8 mouse cellular contexts compared by ENCODE assay signal in genomic region chr14:45049689-45050418, GRCm38 (mm10).
A peak's percentile ranks its signal among the peaks of the same experiment; 100 is the strongest.
DNase-seq lines count a peak whose midpoint lies in the region; ATAC-seq and TF ChIP-seq lines count a peak whose summit lies in the region.

No protein-coding gene starts in this region.

- no peak for ATAC-seq in embryonic facial prominence, embryonic 14.5 days (ENCODE audit: low read depth)
- ATAC-seq in kidney, embryonic 16.5 days (ENCODE audit: low FRiP score, low TSS enrichment) = peak; percentile 27; the same call in 1 of the 2 replicates
- ATAC-seq in lung, embryonic 15.5 days (ENCODE audit: borderline replicate concordance, extremely low read depth, low FRiP score, low TSS enrichment) = peak; percentile 95
- no peak for ATAC-seq in midbrain, postnatal 0 days (ENCODE audit: low FRiP score)

- 36% methylated on average over 7 of the region's 7 CpGs for WGBS in lung, adult 2 months
- 60% methylated on average over 7 of the region's 7 CpGs for WGBS in embryonic facial prominence, embryonic 14.5 days
- 47% methylated on average over 7 of the region's 7 CpGs for WGBS in kidney, embryonic 16.5 days
- WGBS in lung, embryonic 15.5 days = 39% methylated on average over 7 of the region's 7 CpGs
- 79% methylated on average over 7 of the region's 7 CpGs for WGBS in midbrain, postnatal 0 days

- H3K36me3 ChIP-seq in embryonic facial prominence, embryonic 14.5 days (ENCODE audit: control insufficient read depth, insufficient read depth, low read length) = no peaks in the 10 kb centered on the region
- no peaks in the 10 kb centered on the region for H3K36me3 ChIP-seq in kidney, embryonic 16.5 days (ENCODE audit: insufficient read depth, low read length)
- H3K36me3 ChIP-seq in lung, embryonic 15.5 days = no peaks in the 10 kb centered on the region
- H3K36me3 ChIP-seq in midbrain, postnatal 0 days (ENCODE audit: insufficient read depth, low read length) = no peaks in the 10 kb centered on the region

- H3K4me2 ChIP-seq in embryonic facial prominence, embryonic 14.5 days (ENCODE audit: low read depth, low read length) = no peak overlapping the region
- H3K4me2 ChIP-seq in kidney, embryonic 16.5 days (replicated peaks; ENCODE audit: low read depth, low read length) = no peak overlapping the region
- H3K4me2 ChIP-seq in lung, embryonic 15.5 days = no peak overlapping the region
- no peak overlapping the region for H3K4me2 ChIP-seq in midbrain, postnatal 0 days (ENCODE audit: low read depth, low read length, poor library complexity, severe bottlenecking)

- TF ChIP-seq POLR2A in lung, adult 2 months (IDR thresholded peaks at IDR 0.05; ENCODE audit: borderline replicate concordance, extremely low read depth, low read depth, low read length) = no peak

- peak overlapping the region; percentile 39; the same call in 1 of the 2 replicates for H3K27ac ChIP-seq in embryonic facial prominence, embryonic 14.5 days (replicated peaks; ENCODE audit: low read depth, low read length)
- peak overlapping the region; percentile 56 for H3K27ac ChIP-seq in kidney, embryonic 16.5 days (ENCODE audit: low read length)
- H3K27ac ChIP-seq in lung, embryonic 15.5 days = peak overlapping the region; percentile 84
- no peak overlapping the region for H3K27ac ChIP-seq in midbrain, postnatal 0 days (ENCODE audit: low read depth, low read length)

- no peaks in the 10 kb centered on the region for H3K27me3 ChIP-seq in embryonic facial prominence, embryonic 14.5 days (replicated peaks; ENCODE audit: control insufficient read depth, insufficient read depth, low read length)
- H3K27me3 ChIP-seq in kidney, embryonic 16.5 days (ENCODE audit: insufficient read depth, low read length) = no peaks in the 10 kb centered on the region
- no peaks in the 10 kb centered on the region for H3K27me3 ChIP-seq in lung, embryonic 15.5 days
- no peaks in the 10 kb centered on the region for H3K27me3 ChIP-seq in midbrain, postnatal 0 days (ENCODE audit: insufficient read depth, low read length)

- no peak overlapping the region for H3K9ac ChIP-seq in embryonic facial prominence, embryonic 14.5 days (ENCODE audit: low read depth, low read length)
- H3K9ac ChIP-seq in kidney, embryonic 16.5 days (replicated peaks; ENCODE audit: low read length) = no peak overlapping the region
- H3K9ac ChIP-seq in lung, embryonic 15.5 days = no peak overlapping the region
- H3K9ac ChIP-seq in midbrain, postnatal 0 days (replicated peaks; ENCODE audit: low read length, poor library complexity, severe bottlenecking) = no peak overlapping the region

- H3K4me1 ChIP-seq in lung, adult 2 months (ENCODE audit: control insufficient read depth, insufficient read depth, low read length) = peaks cover 7% of the 10 kb centered on the region
- no peaks in the 10 kb centered on the region for H3K4me1 ChIP-seq in embryonic facial prominence, embryonic 14.5 days (ENCODE audit: control insufficient read depth, insufficient read depth, low read length)
- peaks cover 8% of the 10 kb centered on the region; the same call in 1 of the 2 replicates for H3K4me1 ChIP-seq in kidney, embryonic 16.5 days (ENCODE audit: insufficient read depth, low read length)
- peaks cover 15% of the 10 kb centered on the region for H3K4me1 ChIP-seq in lung, embryonic 15.5 days
- no peaks in the 10 kb centered on the region for H3K4me1 ChIP-seq in midbrain, postnatal 0 days (ENCODE audit: insufficient read depth, low read length)

- no peaks in the 10 kb centered on the region for H3K9me3 ChIP-seq in embryonic facial prominence, embryonic 14.5 days (ENCODE audit: control insufficient read depth, low read length)
- no peaks in the 10 kb centered on the region for H3K9me3 ChIP-seq in kidney, embryonic 16.5 days (ENCODE audit: low read length)
- H3K9me3 ChIP-seq in lung, embryonic 15.5 days = no peaks in the 10 kb centered on the region
- H3K9me3 ChIP-seq in midbrain, postnatal 0 days (ENCODE audit: low read length) = no peaks in the 10 kb centered on the region

- TF ChIP-seq CTCF in lung, adult 2 months (IDR thresholded peaks at IDR 0.05; ENCODE audit: insufficient read depth, low read length) = no peak
- no peak for TF ChIP-seq CTCF in midbrain, postnatal 0 days (IDR thresholded peaks at IDR 0.05)

- peak; percentile 21 for DNase-seq in lung, adult 18-20 months
- no peak for DNase-seq in lung, adult 2 months
- DNase-seq in embryonic facial prominence, embryonic 14.5 days (ENCODE audit: low spot score) = peak; percentile 33
- peak; percentile 12 for DNase-seq in testis, postnatal 14 days (ENCODE audit: low spot score)
- no peak for DNase-seq in midbrain, postnatal 0 days (ENCODE audit: low spot score)
- no peak for DNase-seq in cerebellum, postnatal 4 days (ENCODE audit: low spot score in 2 of 2)

- H3K4me3 ChIP-seq in lung, adult 2 months (replicated peaks; ENCODE audit: extremely low read depth, low read depth, low read length) = no peak overlapping the region
- H3K4me3 ChIP-seq in embryonic facial prominence, embryonic 14.5 days (ENCODE audit: low read depth, low read length) = no peak overlapping the region
- no peak overlapping the region for H3K4me3 ChIP-seq in kidney, embryonic 16.5 days (ENCODE audit: low read length)
- H3K4me3 ChIP-seq in lung, embryonic 15.5 days = no peak overlapping the region
- no peak overlapping the region for H3K4me3 ChIP-seq in midbrain, postnatal 0 days (ENCODE audit: low read depth, low read length)

Comparison
In these comparisons a context has a peak if more than half of its experiments do, and no peak if none do; other contexts are left out.
1. DNase-seq: peak in lung, adult 18-20 months (2 of 2), embryonic facial prominence, embryonic 14.5 days (single experiment) and testis, postnatal 14 days (single experiment); none in lung, adult 2 months (single experiment), midbrain, postnatal 0 days (single experiment) and cerebellum, postnatal 4 days (0 of 2).
2. ATAC-seq: peak in kidney, embryonic 16.5 days (single experiment) and lung, embryonic 15.5 days (single experiment); none in embryonic facial prominence, embryonic 14.5 days (single experiment) and midbrain, postnatal 0 days (single experiment).